Mouse (Mus musculus) adrenal gland, postnatal 25 days (tissue): ENCODE measurements around the gene Shisa4. TPM values are rescaled to one million over a fixed set of nuclear protein-coding genes. Genes with fewer than 3 reads are reported as not detected.
A peak's percentile ranks its signal among the peaks of the same experiment; 100 is the strongest.

Experiments used
- DNase-seq: peaks from one replicate; pipeline ENCODE4 v3.0.0; 2021; ENCODE audit warnings: mixed read lengths
- long read RNA-seq: library from polyadenylated mRNA; stranded (forward); transcript quantifications from one replicate; pipeline ENCODE4 v2.0.0, GENCODE M21; 2021
- total RNA-seq: library from RNA; stranded (reverse); gene quantifications from 2 replicates; pipeline ENCODE4 v1.2.3, GENCODE M21; 2021

Gene Shisa4
- 12.1 and 12.3 TPM in 2 replicates for total RNA-seq
- long read RNA-seq, partial matches to known transcripts: 1 of 4 reads
- long read RNA-seq, other reads (novel, unspliced or antisense): 1 of 4 reads

DNA sequence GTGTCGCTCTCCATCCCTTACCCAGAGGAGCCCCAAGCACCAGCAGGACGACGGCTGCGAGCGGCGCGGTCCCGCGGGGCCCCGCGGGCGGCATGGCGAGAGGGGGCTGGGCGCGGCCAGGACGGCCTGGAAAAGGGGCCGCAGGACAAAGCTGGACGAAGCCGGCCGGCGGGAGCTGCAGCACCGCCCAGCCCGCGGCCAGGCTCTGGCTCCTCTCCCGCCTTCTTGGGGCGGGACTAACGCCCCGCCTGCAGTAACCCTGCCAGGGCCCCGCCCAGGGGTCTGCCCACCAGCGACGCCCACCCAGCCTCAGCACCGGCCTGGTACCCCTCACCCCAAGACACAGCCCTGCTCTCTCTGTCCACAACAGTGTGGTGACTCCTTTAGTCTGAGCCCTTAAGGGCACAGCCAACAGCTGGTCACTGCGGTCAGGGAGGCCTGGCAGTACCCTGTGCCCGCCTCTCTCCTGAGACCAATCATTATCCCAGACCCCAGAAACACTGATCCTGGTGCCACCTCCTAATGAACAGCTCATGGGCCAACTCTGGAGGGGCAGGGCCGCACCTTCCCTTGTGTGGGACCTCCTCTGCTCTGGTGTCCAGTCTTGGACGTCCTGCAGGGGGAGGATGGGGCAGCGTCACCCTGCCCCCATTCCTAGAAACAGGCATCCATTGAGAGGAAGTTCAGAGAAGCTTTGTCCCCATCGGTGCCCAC lies at the start of gene Shisa4:
TSS of gene Shisa4 (minus strand) at position 370 of the 714 bp plus-strand sequence.
- peak; percentile 68 for DNase-seq

GRCm38 (mm10) chr1:135422772-135423171 lies 47.7 kb upstream of the Shisa4 start:
- DNase-seq: no peak

DNA sequence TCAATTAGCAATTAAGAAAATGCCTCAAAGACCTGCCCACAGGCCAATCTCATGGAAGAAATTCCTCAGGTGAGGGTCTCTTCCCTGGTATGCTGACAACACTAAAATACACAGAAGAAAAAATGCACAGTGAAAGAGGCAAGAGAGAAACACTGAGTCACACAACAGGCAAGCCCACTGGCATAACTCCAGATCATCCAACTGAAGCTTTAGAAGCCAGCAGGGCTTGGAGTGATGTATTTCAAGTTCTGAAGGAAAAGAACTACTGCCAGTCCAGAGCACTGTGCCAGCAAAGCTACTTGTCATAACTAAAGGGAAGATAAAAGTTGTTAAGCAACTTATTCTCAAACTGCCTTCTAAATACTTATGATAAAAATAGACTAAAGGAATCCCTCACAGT lies 39.0 kb upstream of the Shisa4 start:
- DNase-seq: peak; percentile 26

DNA sequence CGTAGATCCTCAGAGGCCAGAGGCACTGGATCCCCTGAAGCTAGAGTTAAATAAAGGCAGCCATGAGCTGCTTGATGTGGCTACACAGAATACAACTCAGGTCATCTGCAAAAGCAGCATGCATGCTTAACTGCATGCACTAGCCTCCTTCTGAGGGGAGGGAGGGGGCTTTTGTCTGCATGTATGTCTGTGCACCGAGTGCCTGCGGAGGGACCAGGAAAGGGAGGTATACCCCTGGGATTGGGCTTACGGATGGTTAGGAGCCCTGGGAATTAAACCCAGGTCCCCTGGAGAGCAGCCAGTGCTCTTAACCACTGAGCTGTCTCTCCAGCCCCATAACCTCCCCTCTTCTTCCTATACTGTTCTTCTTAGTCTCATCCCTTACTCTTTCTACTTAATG lies 37.1 kb upstream of the Shisa4 start:
- no peak for DNase-seq

- DNase-seq: peak; percentile 54
Observed at GRCm38 (mm10) chr1:135410967-135411366, 35.9 kb upstream of the Shisa4 start.

DNA sequence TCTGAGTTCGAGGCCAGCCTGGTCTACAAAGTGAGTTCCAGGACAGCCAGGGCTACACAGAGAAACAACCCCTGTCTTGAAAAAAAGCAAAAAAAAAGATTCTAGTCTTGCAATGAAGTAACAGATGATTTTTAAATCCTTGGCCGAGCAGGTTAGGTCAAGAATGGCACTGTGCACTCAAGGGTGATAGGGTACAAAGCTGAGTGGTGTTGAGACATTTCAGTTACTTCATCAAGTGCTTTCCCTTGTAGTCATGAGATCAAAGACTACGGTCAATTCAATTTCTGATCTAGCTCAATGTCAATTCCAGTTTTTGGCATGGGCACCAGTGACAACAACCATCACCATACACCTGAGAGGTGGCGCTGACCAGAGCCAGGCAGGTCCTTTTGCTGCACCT lies 33.9 kb upstream of the Shisa4 start:
- no peak for DNase-seq

GRCm38 (mm10) chr1:135405356-135405755 lies 30.3 kb upstream of the Shisa4 start:
- no peak for DNase-seq

GRCm38 (mm10) chr1:135401452-135402110 lies 26.5 kb upstream of the Shisa4 start:
- no peak for DNase-seq

- no peak for DNase-seq
Observed at GRCm38 (mm10) chr1:135399466-135399865, 24.4 kb upstream of the Shisa4 start.

DNA sequence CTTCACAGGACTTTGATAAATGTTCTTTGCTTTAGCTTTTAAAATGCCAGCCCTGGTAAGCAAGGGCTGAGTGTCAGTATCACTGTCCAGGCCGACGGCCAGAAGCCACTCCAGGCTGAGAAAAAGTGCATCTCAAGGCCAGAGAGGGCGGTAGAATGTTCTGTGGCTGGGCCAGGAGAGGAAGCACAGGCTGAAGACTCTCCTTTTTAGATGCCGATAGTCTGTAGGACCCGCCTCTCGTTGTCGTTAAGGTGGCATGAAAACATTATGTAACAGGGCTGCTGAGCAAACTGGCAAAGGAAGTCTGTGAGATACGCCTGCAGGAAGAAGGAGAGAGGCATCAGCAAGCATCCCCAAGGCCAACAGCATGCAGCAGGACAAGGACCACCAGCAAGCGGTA lies 10.1 kb upstream of the Shisa4 start:
- no peak for DNase-seq

GRCm38 (mm10) chr1:135384171-135384570 lies 9.1 kb upstream of the Shisa4 start:
- DNase-seq: no peak

GRCm38 (mm10) chr1:135381560-135381959 lies 6.5 kb upstream of the Shisa4 start:
- peak; percentile 21 for DNase-seq

GRCm38 (mm10) chr1:135380071-135380991 lies 5.3 kb upstream of the Shisa4 start:
- DNase-seq: no peak

- DNase-seq: no peak
Observed at GRCm38 (mm10) chr1:135379048-135379447, 4.0 kb upstream of the Shisa4 start.

GRCm38 (mm10) chr1:135378576-135378975 lies 3.5 kb upstream of the Shisa4 start:
- no peak for DNase-seq

DNA sequence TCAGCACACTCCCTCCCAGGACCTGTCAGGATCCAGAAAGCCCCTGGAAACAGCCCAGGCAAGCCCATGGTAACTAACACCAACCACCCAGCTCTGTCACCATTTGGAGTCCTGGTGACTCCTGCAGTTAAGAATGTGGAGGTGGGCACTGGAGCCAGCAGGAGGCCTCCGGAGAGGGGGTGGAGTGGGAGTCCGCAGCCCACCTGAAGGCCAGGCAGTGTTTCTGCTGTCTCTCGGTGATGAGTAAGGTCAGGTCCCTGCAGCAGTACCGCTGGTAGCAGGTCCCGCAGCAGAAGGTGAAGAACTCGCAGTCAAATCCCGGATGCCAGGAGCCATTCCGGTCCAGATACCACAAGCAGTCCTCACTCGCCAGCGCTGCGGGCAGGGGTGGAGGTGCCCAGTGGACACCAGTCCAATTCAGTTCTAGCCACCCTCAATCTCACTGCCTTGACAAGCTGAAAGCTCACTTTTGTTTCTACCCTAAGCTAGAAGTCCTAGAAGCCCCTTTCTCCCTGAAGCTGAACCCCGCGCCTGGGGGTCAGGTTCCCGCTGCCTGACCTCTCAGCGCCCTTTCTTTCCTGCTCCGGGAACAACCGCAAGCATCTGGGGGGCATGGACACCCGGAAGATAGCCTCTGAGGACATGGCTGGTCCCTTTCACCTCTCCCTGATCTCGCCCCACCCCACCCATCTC lies 716 bp downstream of the Shisa4 start:
- no peak for DNase-seq

DNA sequence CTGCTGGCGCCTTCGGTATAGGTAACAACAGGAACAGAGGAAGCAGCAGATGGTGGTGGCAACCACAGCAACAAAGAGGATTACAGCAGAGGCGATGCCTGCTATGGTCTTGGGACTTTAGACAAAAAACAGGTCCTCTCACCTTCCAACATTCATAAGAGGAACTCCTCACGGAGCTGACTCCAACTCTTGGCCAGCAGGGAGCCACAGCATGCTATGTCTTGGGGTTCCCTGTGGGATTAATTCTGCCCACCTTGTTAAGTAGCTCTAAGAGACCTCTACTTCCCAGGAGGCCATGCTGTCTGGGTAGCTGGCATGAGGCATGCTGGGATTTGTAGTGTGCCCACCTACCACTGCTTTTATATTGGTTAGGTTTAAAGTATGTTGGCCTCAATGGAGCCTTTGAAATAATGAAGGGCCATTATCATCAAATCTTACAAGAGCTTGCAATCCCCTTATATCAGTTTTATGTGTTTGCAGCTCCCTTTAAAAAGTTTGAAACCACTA lies 1.8 kb downstream of the Shisa4 start:
- no peak for DNase-seq

GRCm38 (mm10) chr1:135369415-135369814 lies 5.6 kb downstream of the Shisa4 start:
- DNase-seq: no peak

GRCm38 (mm10) chr1:135368982-135369381 lies 6.1 kb downstream of the Shisa4 start:
- DNase-seq: peak; percentile 58

- peak; percentile 83 for DNase-seq
Observed at GRCm38 (mm10) chr1:135368245-135368644, 6.8 kb downstream of the Shisa4 start.

DNA sequence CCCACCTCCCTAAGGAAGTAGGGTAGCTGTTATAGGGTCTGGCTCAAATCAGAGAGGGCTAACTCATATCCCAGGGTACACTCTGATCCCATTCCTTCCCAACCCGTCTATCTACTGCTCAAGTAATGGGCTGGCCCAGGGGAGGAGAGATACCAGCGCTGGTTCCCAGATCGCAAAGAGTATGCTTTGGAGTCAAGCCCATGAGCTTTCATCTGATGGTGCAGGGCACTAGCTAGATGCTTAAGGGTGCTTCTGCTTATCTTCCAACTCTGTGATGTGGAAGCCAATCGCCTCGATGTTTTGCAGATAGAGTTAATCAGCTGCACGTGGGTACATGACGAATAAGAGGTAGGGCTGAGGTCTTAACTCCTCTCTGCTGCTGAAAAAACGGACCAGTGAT lies 7.4 kb downstream of the Shisa4 start:
- DNase-seq: no peak

DNA sequence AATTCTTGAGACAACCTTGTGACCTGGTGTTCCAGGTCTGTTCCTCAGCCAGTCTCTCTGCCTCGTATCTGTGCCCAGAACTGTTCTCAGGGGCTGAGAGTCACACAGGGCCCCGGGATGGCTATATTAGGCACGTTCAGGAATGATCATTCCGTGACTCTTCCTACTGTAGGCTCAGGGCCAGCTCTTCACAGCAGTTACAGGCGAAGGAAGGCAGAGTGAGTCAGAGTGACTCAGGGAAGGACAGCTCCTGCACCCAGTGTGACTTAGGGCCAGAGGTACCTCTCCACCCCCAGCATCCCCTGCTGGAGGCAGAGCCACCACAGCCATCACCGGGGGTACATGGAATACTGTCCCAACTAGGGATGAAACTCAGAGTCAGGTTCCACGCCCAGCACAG lies 8.0 kb downstream of the Shisa4 start:
- DNase-seq: peak; percentile 53
